Mouse (Mus musculus) liver, embryonic 14.5 days (tissue): ENCODE data around the gene Ptgir. TPM values are rescaled to one million over a fixed set of nuclear protein-coding genes. Genes with fewer than 3 reads are reported as not detected.
A peak's percentile ranks its signal among the peaks of the same experiment; 100 is the strongest.

ENCODE experiments used
- ATAC-seq: fragments of 200-750 bp; cut with Nextera tagmentation; 2 replicates; pipeline ENCODE4 v1.8.0; 2017; ENCODE audit warnings: moderate number of reproducible peaks, mild to moderate bottlenecking, moderate library complexity; ENCODE audit not compliant: insufficient read depth
- DNase-seq, 3 experiments: peaks; one replicate each; pipeline ENCODE4 v3.0.0-alpha.2; 2012 to 2013; ENCODE audit warnings: low read depth in 3 of 3, low spot score in 3 of 3
- H3K27ac ChIP-seq: fragments of 300-500 bp; sonication (generic); 2 replicates; pipeline ENCODE4 v1.5.1; 2014; ENCODE audit warnings: moderate library complexity, mild to moderate bottlenecking, control low read depth, inconsistent platforms
- H3K27me3 ChIP-seq: fragments of 300-500 bp; sonication (generic); 2 replicates; pipeline ENCODE4 v1.6.1; 2014; ENCODE audit warnings: mild to moderate bottlenecking, low read length, moderate library complexity; ENCODE audit not compliant: control insufficient read depth, insufficient read depth
- H3K36me3 ChIP-seq: fragments of 300-500 bp; sonication (generic); replicated peaks from 2 replicates; pipeline ENCODE4 v1.6.1; 2014; ENCODE audit warnings: low read depth; ENCODE audit not compliant: control insufficient read depth, insufficient read depth
- H3K4me1 ChIP-seq, 2 experiments: fragments of 200-500 bp in 1 of 2; fragments of 300-500 bp in 1 of 2; sonication (generic) in 1 of 2; replicated peaks; 2 replicates each; pipeline ENCODE4 v1.6.1; 2012 to 2014; ENCODE audit warnings: antibody characterized with exemption in 1 of 2, inconsistent platforms in 1 of 2, low read length in 1 of 2; ENCODE audit not compliant: control insufficient read depth in 2 of 2, insufficient read depth in 2 of 2
- H3K4me2 ChIP-seq: fragments of 300-500 bp; sonication (generic); 2 replicates; pipeline ENCODE4 v1.6.1; 2014; ENCODE audit warnings: low read depth, mild to moderate bottlenecking, control low read depth, moderate library complexity
- H3K4me3 ChIP-seq, 2 experiments: fragments of 200-500 bp in 1 of 2; fragments of 300-500 bp in 1 of 2; sonication (generic) in 1 of 2; 2 replicates each; pipeline ENCODE4 v1.5.1; 2012 to 2014; ENCODE audit warnings: low read depth in 2 of 2, low read length in 2 of 2, mild to moderate bottlenecking in 2 of 2, control low read depth in 1 of 2, inconsistent platforms in 1 of 2, moderate library complexity in 1 of 2; ENCODE audit not compliant: insufficient read depth in 1 of 2
- H3K9ac ChIP-seq: fragments of 300-500 bp; sonication (generic); replicated peaks from 2 replicates; pipeline ENCODE4 v1.6.1; 2014; ENCODE audit warnings: mild to moderate bottlenecking, control low read depth, moderate library complexity
- H3K9me3 ChIP-seq: fragments of 300-500 bp; sonication (generic); 2 replicates; pipeline ENCODE4 v1.6.1; 2016; ENCODE audit warnings: low read length, mixed read lengths; ENCODE audit not compliant: control insufficient read depth
- CTCF ChIP-seq: IDR thresholded peaks from 2 replicates; pipeline ENCODE4 v1.5.1; 2016; ENCODE audit warnings: antibody characterized with exemption, low read depth, control low read depth
- EP300 ChIP-seq: IDR thresholded peaks from 2 replicates; pipeline ENCODE4 v1.6.1; 2016; ENCODE audit warnings: antibody characterized with exemption, low read depth
- WGBS: fragments of 180-500 bp; shearing (Covaris S2); extraction: QIAGEN DNeasy Blood & Tissue Kit; methylation state at CpG from one replicate; pipeline ENCODE4 v1.1.7; 2014; ENCODE audit not compliant: insufficient replicate concordance; 5-methylcytosine and 5-hydroxymethylcytosine counted together
- polyA plus RNA-seq, 2 experiments: library from polyadenylated mRNA; depleted of rRNA in 1 of 2; stranded (reverse) in 1 of 2; unstranded in 1 of 2; fragments of >200 nt; fragmentation: Nextera tagmentation in 1 of 2; extraction: Ambion mirVana in 1 of 2; gene quantifications; 2 replicates each; pipeline versions ENCODE4 v1.2.1 to v1.2.3; 2012 to 2014

Gene Ptgir
- polyA plus RNA-seq, 2 experiments = 0.87 to 0.88 TPM

DNA sequence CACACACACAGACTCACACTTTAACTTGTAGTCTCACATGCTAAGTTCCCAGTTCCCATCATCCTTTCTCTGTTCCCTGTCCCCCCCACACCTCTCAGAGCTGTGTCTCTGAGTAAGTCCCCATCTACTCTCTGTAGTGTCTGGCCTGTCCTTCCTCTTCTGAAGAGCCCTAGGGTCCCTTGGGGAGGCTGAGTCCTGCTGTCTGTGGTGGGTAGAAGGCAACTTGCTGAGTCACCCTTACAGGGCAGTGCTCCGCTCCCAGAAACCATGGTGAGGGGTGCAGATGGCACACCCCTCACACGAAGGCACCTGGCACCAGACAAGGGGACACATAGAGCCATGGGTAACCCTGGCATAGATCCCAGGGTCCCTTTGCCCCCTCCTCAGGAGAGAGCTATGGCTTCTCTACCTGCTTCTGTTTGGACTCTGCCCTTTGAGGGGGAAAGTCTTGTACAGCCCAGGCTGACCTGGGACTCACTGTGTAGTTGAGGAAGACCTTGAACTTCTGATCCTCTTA, 2.8 kb upstream of the Ptgir start:
- Histone ChIP-seq H3K9me3 (no peaks in the 10 kb centered on the region), H3K27ac (no peak overlapping the region), H3K4me3 (no peak overlapping the region), H3K4me1 (peaks cover 0 to 18% of the 10 kb centered on the region in 2 experiments; a peak in 3 of 4 replicates), H3K36me3 (no peaks in the 10 kb centered on the region), H3K9ac (no peak overlapping the region), H3K27me3 (no peaks in the 10 kb centered on the region; the same call in 1 of the 2 replicates), H3K4me2 (no peak overlapping the region)
- DNase-seq = no peak
- WGBS = 14% methylated on average over 2 of the region's 2 CpGs
- ATAC-seq = no peak
- TF ChIP-seq CTCF = no peak
- no peak for TF ChIP-seq EP300

- ATAC-seq (no peak), DNase-seq (no peak)
- WGBS = 30% methylated on average over 9 of the region's 10 CpGs
- Histone ChIP-seq H3K9ac (no peak overlapping the region), H3K27me3 (no peaks in the 10 kb centered on the region; the same call in 1 of the 2 replicates), H3K4me2 (no peak overlapping the region), H3K27ac (no peak overlapping the region), H3K4me3 (no peak overlapping the region), H3K36me3 (no peaks in the 10 kb centered on the region), H3K4me1 (peaks cover 0 to 18% of the 10 kb centered on the region in 2 experiments; a peak in 3 of 4 replicates), H3K9me3 (no peaks in the 10 kb centered on the region)
- no peak for TF ChIP-seq EP300
- no peak for TF ChIP-seq CTCF
Measured at GRCm38 (mm10) chr7:16904120-16904675, 2.1 kb upstream of the Ptgir start.

- Histone ChIP-seq H3K9ac (no peak overlapping the region), H3K9me3 (no peaks in the 10 kb centered on the region), H3K4me3 (no peak overlapping the region), H3K36me3 (no peaks in the 10 kb centered on the region), H3K4me1 (peaks cover 0 to 17% of the 10 kb centered on the region in 2 experiments; a peak in 3 of 4 replicates), H3K27ac (no peak overlapping the region), H3K4me2 (no peak overlapping the region), H3K27me3 (no peaks in the 10 kb centered on the region; the same call in 1 of the 2 replicates)
- ATAC-seq (peak; percentile 31; the same call in 1 of the 2 replicates), DNase-seq (no peak)
- WGBS = 27% methylated on average over 9 of the region's 9 CpGs
- no peak for TF ChIP-seq EP300
- TF ChIP-seq CTCF = no peak
Measured at GRCm38 (mm10) chr7:16905491-16906021, 734 bp upstream of the Ptgir start.

GRCm38 (mm10) chr7:16906889-16907559, 734 bp downstream of the Ptgir start:
- DNase-seq = no peak
- no peak overlapping the region for H3K27ac ChIP-seq
- H3K36me3 ChIP-seq = no peaks in the 10 kb centered on the region
- H3K4me3 ChIP-seq = no peak overlapping the region
- H3K9me3 ChIP-seq = no peaks in the 10 kb centered on the region
- ATAC-seq = no peak
- no peak overlapping the region for H3K4me2 ChIP-seq
- H3K4me1 ChIP-seq = peaks cover 0 to 16% of the 10 kb centered on the region in 2 experiments; a peak in 3 of 4 replicates
- H3K27me3 ChIP-seq = no peaks in the 10 kb centered on the region; the same call in 1 of the 2 replicates
- TF ChIP-seq CTCF = no peak
- TF ChIP-seq EP300 = no peak
- no peak overlapping the region for H3K9ac ChIP-seq
- WGBS = 82% methylated on average over 41 of the region's 41 CpGs

DNA sequence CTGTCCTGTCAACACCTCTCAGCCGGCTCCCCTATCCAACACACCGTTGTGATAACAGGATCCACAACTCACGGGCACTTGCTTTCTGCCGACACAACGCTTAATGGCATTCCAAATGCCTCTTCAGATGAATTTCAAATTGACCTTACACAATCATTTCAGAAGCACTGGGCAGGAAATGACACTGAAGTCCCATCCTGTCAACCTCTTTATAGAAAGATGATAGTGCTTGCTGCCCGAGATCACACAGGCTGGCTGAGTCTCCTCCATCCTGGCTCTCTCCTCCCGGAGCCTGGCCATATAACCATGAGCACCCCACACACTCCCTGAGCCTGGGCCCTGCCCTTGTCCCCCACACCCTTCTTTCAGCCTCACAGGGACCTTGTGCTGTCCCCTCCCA, 1.6 kb downstream of the Ptgir start:
- no peak for DNase-seq
- Histone ChIP-seq H3K4me3 (no peak overlapping the region), H3K27ac (no peak overlapping the region), H3K27me3 (no peaks in the 10 kb centered on the region; the same call in 1 of the 2 replicates), H3K36me3 (no peaks in the 10 kb centered on the region), H3K4me1 (peaks cover 0 to 11% of the 10 kb centered on the region in 2 experiments; a peak in 3 of 4 replicates), H3K4me2 (no peak overlapping the region; the same call in 1 of the 2 replicates), H3K9me3 (no peaks in the 10 kb centered on the region), H3K9ac (no peak overlapping the region; the same call in 1 of the 2 replicates)
- ATAC-seq = no peak
- 30% methylated on average over 7 of the region's 7 CpGs for WGBS
- TF ChIP-seq CTCF = no peak
- no peak for TF ChIP-seq EP300
